Mouse (Mus musculus) erythroblast, embryonic 14.5 days (primary cell): ENCODE results near the gene Cbx7.

ENCODE experiments used
- GATA1 ChIP-seq: IDR thresholded peaks from 2 replicates; pipeline ENCODE4 v1.6.1; 2012; ENCODE audit warnings: low read length, inconsistent platforms, mixed read lengths
- TAL1 ChIP-seq: IDR thresholded peaks from 3 replicates; pipeline ENCODE4 v1.6.1; 2012; ENCODE audit warnings: low read length, inconsistent platforms, mixed read lengths

GRCm38 (mm10) chr15:79970491-79970890 is 428 bp downstream of the Cbx7 start:
- no peak for TF ChIP-seq TAL1
- TF ChIP-seq GATA1: no peak
